In genomic region chr15:101850694-101851093, GRCm38 (mm10) we compare ENCODE assay signal across 29 mouse cellular contexts. TPM values are rescaled to one million over a fixed set of nuclear protein-coding genes. Genes with fewer than 3 reads are reported as not detected.
DNase-seq lines count a peak whose midpoint lies in the region; ATAC-seq and TF ChIP-seq lines count a peak whose summit lies in the region.
"Had no signal": no experiment of that assay in that cellular context is flagged by ENCODE, and none has a peak within 500 bp of the region (broad histone marks: within the 10 kb centered on the region; RNA-seq: fewer than 3 reads in every experiment).

Gene Krt1, minus strand, starts transcription at chr15:101850794.

- H3K36me3 ChIP-seq in embryonic facial prominence, embryonic 13.5 days: no peaks in the 10 kb centered on the region
- no peaks in the 10 kb centered on the region for H3K36me3 ChIP-seq in embryonic facial prominence, embryonic 10.5 days (replicated peaks)
- no peaks in the 10 kb centered on the region for H3K36me3 ChIP-seq in hindbrain, postnatal 0 days (ENCODE audit: insufficient read depth, low read length)
- no peaks in the 10 kb centered on the region for H3K36me3 ChIP-seq in hindbrain, embryonic 12.5 days
- H3K36me3 ChIP-seq in neural tube, embryonic 14.5 days (ENCODE audit: control insufficient read depth, insufficient read depth, low read length): no peaks in the 10 kb centered on the region
- no peaks in the 10 kb centered on the region for H3K36me3 ChIP-seq in intestine, embryonic 15.5 days

- H3K4me3 ChIP-seq in embryonic facial prominence, embryonic 13.5 days: no peak within 1 kb of the TSS
- H3K4me3 ChIP-seq in embryonic facial prominence, embryonic 10.5 days: no peak within 1 kb of the TSS
- H3K4me3 ChIP-seq in hindbrain, postnatal 0 days (ENCODE audit: low read length): no peak within 1 kb of the TSS
- H3K4me3 ChIP-seq in hindbrain, embryonic 12.5 days: no peak within 1 kb of the TSS
- no peak within 1 kb of the TSS for H3K4me3 ChIP-seq in neural tube, embryonic 14.5 days (ENCODE audit: low read depth, low read length)
- H3K4me3 ChIP-seq in intestine, embryonic 15.5 days (replicated peaks): no peak within 1 kb of the TSS
- H3K4me3 ChIP-seq: erythroblast, embryonic 14.5 days had no signal

- WGBS in embryonic facial prominence, embryonic 13.5 days: 71% methylated on average over 6 of the region's 6 CpGs
- WGBS in embryonic facial prominence, embryonic 10.5 days: 88% methylated on average over 6 of the region's 6 CpGs
- WGBS in hindbrain, postnatal 0 days: 84% methylated on average over 6 of the region's 6 CpGs
- WGBS in hindbrain, embryonic 12.5 days: 92% methylated on average over 6 of the region's 6 CpGs
- WGBS in neural tube, embryonic 14.5 days: 81% methylated on average over 6 of the region's 6 CpGs
- 57% methylated on average over 6 of the region's 6 CpGs for WGBS in intestine, embryonic 15.5 days

- TF ChIP-seq CTCF in hindbrain, postnatal 0 days (IDR thresholded peaks at IDR 0.05; ENCODE audit: low read depth): no peak

- no peak for DNase-seq in embryonic facial prominence, embryonic 10.5 days (ENCODE audit: low spot score)
- no peak for DNase-seq in hindbrain, postnatal 0 days (ENCODE audit: low spot score)
- DNase-seq in neural tube, embryonic 10.5 days (ENCODE audit: extremely low spot score, low spot score): no peak
- DNase-seq: adrenal gland, adult 2 months; cerebellum, adult 8-10 months; cerebellum, postnatal 25 days; gastrocnemius, postnatal 10 days; heart, postnatal 14 days; kidney, adult 11 months; kidney, postnatal 14 days; layer of hippocampus, adult 9-11 months; liver; lung, adult 2 months; lung, postnatal 10 days; right cerebral cortex, postnatal 4 days; thymus, adult 2 months; thymus, postnatal 36 days had no signal

- H3K4me1 ChIP-seq in embryonic facial prominence, embryonic 13.5 days: peaks cover 25% of the 10 kb centered on the region
- peaks cover 22% of the 10 kb centered on the region for H3K4me1 ChIP-seq in embryonic facial prominence, embryonic 10.5 days
- H3K4me1 ChIP-seq in hindbrain, postnatal 0 days (ENCODE audit: insufficient read depth, low read length): peaks cover 7% of the 10 kb centered on the region; the same call in 1 of the 2 replicates
- H3K4me1 ChIP-seq in hindbrain, embryonic 12.5 days: peaks cover 9% of the 10 kb centered on the region
- peaks cover under 1% of the 10 kb centered on the region; the same call in 1 of the 2 replicates for H3K4me1 ChIP-seq in neural tube, embryonic 14.5 days (ENCODE audit: control insufficient read depth, insufficient read depth, low read length)
- H3K4me1 ChIP-seq in intestine, embryonic 15.5 days (replicated peaks): 0 out of 2 replicates have a peak, but pooled peaks cover 5% of the 10 kb centered on the region

- no peak within 1 kb of the TSS for H3K4me2 ChIP-seq in embryonic facial prominence, embryonic 13.5 days
- H3K4me2 ChIP-seq in hindbrain, postnatal 0 days (ENCODE audit: low read depth, low read length): no peak within 1 kb of the TSS
- no peak within 1 kb of the TSS for H3K4me2 ChIP-seq in hindbrain, embryonic 12.5 days (replicated peaks)
- no peak within 1 kb of the TSS for H3K4me2 ChIP-seq in neural tube, embryonic 14.5 days (ENCODE audit: low read depth, low read length)
- H3K4me2 ChIP-seq in intestine, embryonic 15.5 days (replicated peaks): no peak within 1 kb of the TSS

- H3K9me3 ChIP-seq in embryonic facial prominence, embryonic 13.5 days: no peaks in the 10 kb centered on the region
- H3K9me3 ChIP-seq in embryonic facial prominence, embryonic 10.5 days: no peaks in the 10 kb centered on the region
- no peaks in the 10 kb centered on the region for H3K9me3 ChIP-seq in hindbrain, postnatal 0 days (ENCODE audit: low read length)
- no peaks in the 10 kb centered on the region for H3K9me3 ChIP-seq in hindbrain, embryonic 12.5 days (replicated peaks)
- H3K9me3 ChIP-seq in neural tube, embryonic 14.5 days (ENCODE audit: control insufficient read depth, low read length): no peaks in the 10 kb centered on the region
- no peaks in the 10 kb centered on the region for H3K9me3 ChIP-seq in intestine, embryonic 15.5 days

- no peak for ATAC-seq in embryonic facial prominence, embryonic 13.5 days (ENCODE audit: insufficient number of reproducible peaks, insufficient read depth, low FRiP score, low TSS enrichment, low read depth)
- ATAC-seq in hindbrain, postnatal 0 days: no peak
- ATAC-seq in hindbrain, embryonic 12.5 days (ENCODE audit: low FRiP score): no peak
- ATAC-seq in neural tube, embryonic 14.5 days (ENCODE audit: low read depth): no peak
- ATAC-seq in intestine, embryonic 15.5 days: no peak
- no peak for ATAC-seq in megakaryocyte progenitor cell, adult 5-6 weeks (replicated peaks; ENCODE audit: poor library complexity)
- ATAC-seq: activated CD4-positive, CD25-positive, alpha-beta regulatory T cell, adult 4 months had no signal

- H3K27ac ChIP-seq in embryonic facial prominence, embryonic 13.5 days: no peak within 1 kb of the TSS
- H3K27ac ChIP-seq in embryonic facial prominence, embryonic 10.5 days (replicated peaks): no peak within 1 kb of the TSS
- H3K27ac ChIP-seq in hindbrain, postnatal 0 days: no peak within 1 kb of the TSS
- no peak within 1 kb of the TSS for H3K27ac ChIP-seq in hindbrain, embryonic 12.5 days
- H3K27ac ChIP-seq in neural tube, embryonic 14.5 days (ENCODE audit: low read depth, low read length): no peak within 1 kb of the TSS
- H3K27ac ChIP-seq in intestine, embryonic 15.5 days: no peak within 1 kb of the TSS
- H3K27ac ChIP-seq: liver, embryonic 14.5 days; macrophage had no signal

- no peak within 1 kb of the TSS for H3K9ac ChIP-seq in embryonic facial prominence, embryonic 13.5 days
- H3K9ac ChIP-seq in hindbrain, postnatal 0 days (replicated peaks; ENCODE audit: low read length): no peak within 1 kb of the TSS
- H3K9ac ChIP-seq in hindbrain, embryonic 12.5 days: no peak within 1 kb of the TSS
- no peak within 1 kb of the TSS for H3K9ac ChIP-seq in neural tube, embryonic 14.5 days (replicated peaks; ENCODE audit: low read depth, low read length)
- no peak within 1 kb of the TSS for H3K9ac ChIP-seq in intestine, embryonic 15.5 days
- H3K9ac ChIP-seq: liver, embryonic 14.5 days had no signal

- H3K27me3 ChIP-seq in embryonic facial prominence, embryonic 13.5 days: peaks cover 39% of the 10 kb centered on the region
- peaks cover 69% of the 10 kb centered on the region for H3K27me3 ChIP-seq in embryonic facial prominence, embryonic 10.5 days (replicated peaks; ENCODE audit: low read depth, poor library complexity, severe bottlenecking)
- H3K27me3 ChIP-seq in hindbrain, postnatal 0 days (ENCODE audit: insufficient read depth, low read length): no peaks in the 10 kb centered on the region
- H3K27me3 ChIP-seq in hindbrain, embryonic 12.5 days: peaks cover 33% of the 10 kb centered on the region
- H3K27me3 ChIP-seq in neural tube, embryonic 14.5 days (ENCODE audit: control insufficient read depth, insufficient read depth, low read length): no peaks in the 10 kb centered on the region
- peaks cover 9% of the 10 kb centered on the region for H3K27me3 ChIP-seq in intestine, embryonic 15.5 days (replicated peaks)

RNA-seq across cellular contexts. Expression of gene Krt1, which starts in this region (rescaled TPM):
- polyA plus RNA-seq in embryonic facial prominence, embryonic 13.5 days (2015; fragmentation: Nextera tagmentation; extraction: Ambion mirVana): 30.3 and 54.6 TPM in 2 replicates
- polyA plus RNA-seq in embryonic facial prominence, embryonic 10.5 days (2016; fragmentation: Nextera tagmentation; extraction: Ambion mirVana): 0.50 and 1.6 TPM in 2 replicates
- total RNA-seq in hindbrain, postnatal 0 days (2014; rRNA removed): 7.5 and 13.7 TPM in 2 replicates
- polyA plus RNA-seq in hindbrain, postnatal 0 days (2015; fragmentation: Nextera tagmentation; extraction: Ambion mirVana): 18.2 and 19.4 TPM in 2 replicates
- polyA plus RNA-seq in hindbrain, embryonic 12.5 days (2016; fragmentation: Nextera tagmentation; extraction: Ambion mirVana): 4.2 and 4.4 TPM in 2 replicates
- polyA plus RNA-seq in neural tube, embryonic 14.5 days (2014; fragmentation: Nextera tagmentation; extraction: Ambion mirVana): 8.3 and 12.3 TPM in 2 replicates
- 0.62 and 0.92 TPM in 2 replicates for polyA plus RNA-seq in intestine, embryonic 15.5 days (2015; fragmentation: Nextera tagmentation; extraction: Ambion mirVana)
- not detected in 2 replicates for total RNA-seq in megakaryocyte progenitor cell, adult 5-6 weeks (2015)
- total RNA-seq in megakaryocyte progenitor cell, adult 5-6 weeks (2017): not detected in 2 replicates
- total RNA-seq: CH12.LX; gastrocnemius, postnatal 10 days; granulocyte monocyte progenitor cell, adult 5-6 weeks had no signal
- polyA plus RNA-seq: activated CD4-positive, CD25-positive, alpha-beta regulatory T cell, adult 4 months; C2C12; erythroblast, embryonic 14.5 days; macrophage had no signal
